In the genomic region with DNA sequence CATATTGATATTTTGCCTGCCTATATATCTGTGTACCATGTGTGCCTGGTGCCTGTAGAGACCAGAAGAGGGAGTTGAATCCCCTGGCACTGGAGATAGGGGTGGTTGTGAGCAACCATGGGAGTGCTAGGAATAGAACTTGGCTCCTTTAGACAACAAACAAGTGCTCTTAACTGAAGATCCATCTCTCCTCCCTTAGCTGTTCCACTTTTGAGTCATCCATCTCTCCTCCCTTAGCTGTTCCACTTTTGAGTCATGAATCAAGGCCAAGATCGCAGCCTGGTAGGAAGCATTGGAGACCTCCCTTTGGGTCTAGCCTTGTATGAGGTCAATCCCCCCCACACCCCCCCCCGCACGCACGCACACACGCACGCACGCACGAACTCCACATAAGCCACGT, we compare ENCODE assay signal across 32 mouse cellular contexts. TPM values are rescaled to one million over a fixed set of nuclear protein-coding genes. Genes with fewer than 3 reads are reported as not detected.
"Had no signal": no experiment of that assay in that cellular context is flagged by ENCODE, and none has a peak within 500 bp of the region (broad histone marks: within the 10 kb centered on the region; RNA-seq: fewer than 3 reads in every experiment).

No protein-coding gene starts in this region.

- H3K9me3 ChIP-seq: embryonic facial prominence, embryonic 10.5 days; embryonic facial prominence, embryonic 12.5 days; embryonic facial prominence, embryonic 13.5 days; embryonic facial prominence, embryonic 15.5 days; forebrain, embryonic 10.5 days; forebrain, embryonic 12.5 days; forebrain, embryonic 13.5 days; forebrain, embryonic 15.5 days had no signal

- H3K27me3 ChIP-seq: embryonic facial prominence, embryonic 12.5 days; embryonic facial prominence, embryonic 13.5 days; embryonic facial prominence, embryonic 15.5 days; forebrain, embryonic 12.5 days; forebrain, embryonic 13.5 days; forebrain, embryonic 15.5 days had no signal

- H3K27ac ChIP-seq: embryonic facial prominence, embryonic 10.5 days; embryonic facial prominence, embryonic 12.5 days; embryonic facial prominence, embryonic 13.5 days; embryonic facial prominence, embryonic 15.5 days; forebrain, embryonic 10.5 days; forebrain, embryonic 12.5 days; forebrain, embryonic 13.5 days; forebrain, embryonic 15.5 days; gastrocnemius, adult 2 months; heart, adult 2 months had no signal

- DNase-seq: cerebellum, adult 9-10 months; cerebellum, adult 9-11 months; cerebellum, postnatal 10 days; cerebellum, postnatal 14 days; cerebellum, postnatal 25 days; cerebellum, postnatal 36 days; embryo, embryonic 11 days; forebrain, postnatal 0 days; gastrocnemius, adult 2 months; gastrocnemius, postnatal 10 days; gastrocnemius, postnatal 14 days; gastrocnemius, postnatal 25 days; gastrocnemius, postnatal 36 days; heart, adult 11 months; heart, adult 18-20 months; heart, adult 2 months had no signal

- H3K36me3 ChIP-seq: embryonic facial prominence, embryonic 10.5 days; embryonic facial prominence, embryonic 12.5 days; embryonic facial prominence, embryonic 13.5 days; embryonic facial prominence, embryonic 15.5 days; forebrain, embryonic 10.5 days; forebrain, embryonic 12.5 days; forebrain, embryonic 15.5 days had no signal

- H3K4me2 ChIP-seq: embryonic facial prominence, embryonic 12.5 days; embryonic facial prominence, embryonic 13.5 days; embryonic facial prominence, embryonic 15.5 days; forebrain, embryonic 12.5 days; forebrain, embryonic 13.5 days; forebrain, embryonic 15.5 days had no signal

- H3K4me3 ChIP-seq: embryonic facial prominence, embryonic 10.5 days; embryonic facial prominence, embryonic 12.5 days; embryonic facial prominence, embryonic 13.5 days; embryonic facial prominence, embryonic 15.5 days; erythroblast, embryonic 14.5 days; forebrain, embryonic 10.5 days; forebrain, embryonic 12.5 days; forebrain, embryonic 13.5 days; forebrain, embryonic 15.5 days; gastrocnemius, adult 2 months; heart, adult 2 months had no signal

- H3K9ac ChIP-seq: embryonic facial prominence, embryonic 12.5 days; embryonic facial prominence, embryonic 13.5 days; embryonic facial prominence, embryonic 15.5 days; forebrain, embryonic 12.5 days; forebrain, embryonic 13.5 days; forebrain, embryonic 15.5 days; forebrain, postnatal 0 days had no signal

RNA-seq across cellular contexts. Expression of gene Hgd, which starts 34.6 kb away (rescaled TPM):
- total RNA-seq: common myeloid progenitor, adult 5-6 weeks; forebrain, postnatal 0 days; gastrocnemius, adult 2 months; gastrocnemius, postnatal 14 days; gastrocnemius, postnatal 25 days; gastrocnemius, postnatal 36 days; granulocyte monocyte progenitor cell, adult 5-6 weeks; heart, adult 18-20 months; heart, adult 2 months; heart, adult 8-10 months had no signal
- polyA plus RNA-seq: cortical plate, adult 2 months; embryonic facial prominence, embryonic 11.5 days; embryonic facial prominence, embryonic 14.5 days; embryonic facial prominence, embryonic 15.5 days; erythroblast, embryonic 14.5 days; forebrain, embryonic 10.5 days; forebrain, embryonic 14.5 days; forebrain, postnatal 0 days had no signal
